Mouse (Mus musculus): ENCODE results near the gene Sergef.

Gene Sergef

DNA sequence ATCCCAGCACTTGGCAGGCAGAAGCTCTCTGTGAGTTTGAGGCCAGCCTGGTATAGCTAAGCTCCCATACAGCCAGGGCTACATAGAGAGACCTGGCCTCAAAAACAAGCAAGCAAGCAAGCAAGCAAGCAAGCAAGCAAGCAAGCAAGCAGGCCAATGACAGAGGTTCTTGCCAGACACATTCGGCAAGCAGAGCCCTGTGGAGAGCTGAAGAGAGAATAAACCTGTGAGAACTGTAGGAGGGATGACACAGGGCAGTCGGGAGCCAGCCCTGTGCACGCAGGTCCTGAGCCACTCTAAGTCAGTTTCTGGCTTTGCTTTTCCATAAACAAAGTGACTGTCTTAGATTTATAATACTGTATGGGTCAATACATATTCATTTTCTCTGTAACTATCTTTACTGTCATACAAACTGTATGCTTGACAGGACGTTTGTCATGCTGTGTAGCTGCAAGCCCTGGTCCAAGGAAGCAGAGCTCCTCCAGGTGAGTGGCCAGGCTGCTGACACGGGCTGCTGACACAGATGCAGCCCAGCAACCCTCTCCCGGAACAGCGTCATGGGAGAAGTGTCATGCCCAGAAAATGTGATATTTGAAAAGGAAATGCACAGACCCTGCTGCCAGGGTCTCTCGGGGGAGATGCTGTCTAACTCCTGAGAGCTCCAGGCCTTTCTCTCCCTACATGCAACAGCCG is 192.0 kb downstream of the Sergef start:
- no peak for DNase-seq (ENCODE audit: low spot score)

DNA sequence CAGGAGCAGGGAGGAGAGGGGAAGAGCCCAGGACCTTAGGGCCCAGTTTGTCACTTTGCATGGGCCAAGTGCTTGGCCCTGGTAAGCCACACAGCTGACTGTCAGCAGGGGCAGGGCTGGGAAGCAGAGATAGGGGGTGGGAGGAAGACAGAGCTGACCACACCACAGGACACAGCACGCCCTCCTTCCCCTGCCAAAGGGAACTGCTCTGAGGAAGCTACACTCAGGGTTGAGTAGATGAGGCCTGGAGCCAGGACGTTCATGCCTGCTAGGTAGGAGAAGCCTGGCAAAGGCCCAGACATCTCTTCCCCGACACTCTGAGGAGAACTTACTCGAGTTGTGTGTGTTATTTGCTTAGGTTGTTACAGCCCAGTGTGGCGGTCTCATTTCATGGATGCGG is 193.7 kb downstream of the Sergef start:
- no peak for DNase-seq (ENCODE audit: low spot score)

DNA sequence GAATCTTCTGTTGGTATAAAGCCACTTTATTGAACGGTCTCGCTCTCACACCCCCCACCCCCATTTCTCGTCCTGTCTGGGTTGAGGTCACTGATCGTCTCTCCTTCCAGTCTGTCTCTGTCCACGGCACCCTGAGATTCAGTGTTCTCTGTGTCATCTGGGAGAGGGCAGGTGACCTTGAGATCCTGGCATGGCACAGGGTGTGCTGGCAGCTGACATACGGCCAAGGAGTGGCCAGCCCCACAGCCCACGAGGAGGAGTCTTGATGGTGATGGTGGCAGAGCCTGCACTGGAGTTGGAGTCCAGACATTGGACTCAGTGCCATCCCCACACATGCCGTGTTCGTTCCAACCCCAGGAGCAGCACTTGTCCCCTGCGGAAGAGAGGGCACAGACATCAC is 196.4 kb downstream of the Sergef start:
- no peak for DNase-seq (ENCODE audit: low spot score)

DNA sequence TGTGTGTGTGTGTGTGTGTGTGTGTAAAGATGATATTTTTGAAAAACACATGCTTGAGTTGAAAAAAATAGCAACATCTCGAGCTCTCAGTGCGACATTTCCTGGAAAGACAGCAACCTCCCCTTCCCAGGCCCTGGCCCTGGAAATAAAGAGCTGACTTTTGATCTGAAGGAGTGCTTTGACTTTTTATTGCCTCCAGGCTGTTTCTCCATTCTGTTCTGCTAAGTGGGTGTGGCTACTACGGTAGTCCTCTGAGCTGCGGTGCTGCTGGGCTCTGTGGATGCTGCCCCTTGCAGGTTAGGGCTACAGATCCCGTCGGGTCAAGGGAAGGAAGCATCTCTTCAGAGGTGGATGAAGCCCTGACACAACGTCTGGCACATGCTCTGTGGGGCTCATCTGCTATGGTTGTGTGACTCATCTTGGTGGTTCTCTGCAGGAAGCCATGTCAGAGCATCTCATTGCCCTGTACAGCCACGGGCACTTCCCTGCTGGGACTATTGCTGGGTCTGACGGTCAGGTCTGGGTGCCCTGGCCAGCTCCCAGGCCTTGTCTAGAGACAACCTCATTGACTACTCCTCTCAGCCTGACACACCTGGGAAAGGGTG is 201.0 kb downstream of the Sergef start:
- DNase-seq (ENCODE audit: low spot score): no peak

DNA sequence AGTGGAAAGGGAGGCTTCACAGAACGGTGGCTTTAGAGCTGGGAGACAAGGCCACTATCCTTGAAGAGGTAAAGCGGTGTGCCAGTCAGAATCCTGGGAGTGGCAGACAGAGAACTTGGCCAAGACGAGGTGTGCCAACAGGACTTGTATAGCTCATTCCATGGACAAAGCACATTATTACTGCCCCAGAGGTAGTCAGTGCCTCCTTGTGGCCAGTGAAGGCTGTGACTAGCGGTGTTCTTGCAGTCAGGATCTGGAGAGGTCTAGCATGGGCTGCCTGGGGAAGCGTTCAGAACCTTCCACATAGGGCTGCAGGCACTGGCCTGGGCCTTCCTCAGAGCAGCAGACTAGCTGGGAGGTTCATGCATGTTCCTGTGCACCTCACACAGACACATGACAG is 203.8 kb downstream of the Sergef start:
- no peak for DNase-seq (ENCODE audit: low spot score)

DNA sequence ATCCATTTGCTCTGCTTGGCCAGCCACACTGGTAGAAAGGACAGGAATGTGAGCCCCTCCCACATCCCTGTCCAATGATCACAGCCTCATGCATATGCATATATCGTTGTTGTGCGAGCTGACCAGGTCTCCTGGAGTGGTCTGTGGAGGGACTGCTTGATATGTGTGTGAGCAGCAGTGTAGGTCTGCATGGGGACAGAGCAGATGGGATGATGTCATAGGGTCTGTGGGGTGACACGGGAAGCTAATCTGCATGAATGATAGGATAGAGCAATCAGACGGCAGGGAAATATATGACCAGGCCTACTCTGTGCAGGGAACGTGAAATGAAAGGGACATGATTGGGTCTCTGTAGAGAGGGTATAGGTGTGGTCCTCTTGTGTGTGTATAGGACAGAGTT is 205.7 kb downstream of the Sergef start:
- no peak for DNase-seq (ENCODE audit: low spot score)

DNA sequence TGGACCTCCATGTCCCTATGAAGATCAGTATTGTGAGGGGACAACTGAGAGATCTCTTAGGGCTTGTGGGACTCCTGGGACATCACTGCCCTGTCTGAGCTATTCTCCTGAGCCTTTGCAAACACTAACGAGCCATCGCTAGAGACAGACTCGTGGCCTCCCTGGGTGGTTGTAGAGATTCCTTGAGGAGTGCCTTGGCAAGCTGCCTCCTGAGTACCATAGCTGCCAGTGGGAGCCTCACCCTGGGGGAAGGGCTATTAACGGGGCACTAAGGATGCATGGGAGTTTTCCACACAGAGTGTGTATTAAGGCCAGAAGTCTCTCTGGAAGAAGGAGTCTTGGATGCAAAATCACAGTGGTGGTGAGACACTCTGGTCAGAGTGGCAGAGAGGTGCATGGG is 214.6 kb downstream of the Sergef start:
- no peak for DNase-seq (ENCODE audit: low spot score)

DNA sequence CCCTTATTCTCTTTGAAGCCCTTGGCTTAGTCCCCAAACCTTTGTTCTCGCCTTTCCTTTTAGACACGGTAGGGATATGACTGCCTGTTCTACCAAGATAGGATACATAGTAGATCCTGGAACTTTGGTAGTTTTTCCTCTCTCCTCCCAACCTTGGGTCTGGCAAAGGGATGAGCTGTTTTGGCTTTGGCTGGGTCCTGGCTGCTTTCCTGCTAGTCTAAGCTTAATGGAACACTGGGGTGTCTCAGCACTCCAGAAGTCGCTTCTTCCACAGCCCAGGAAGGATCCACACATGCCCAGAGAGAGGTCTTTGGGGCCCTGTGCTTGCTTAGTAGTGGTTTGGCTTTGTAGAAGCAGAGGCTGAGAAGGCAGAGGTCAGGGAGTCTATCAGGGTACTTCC is 215.7 kb downstream of the Sergef start:
- no peak for DNase-seq (ENCODE audit: low spot score)

DNA sequence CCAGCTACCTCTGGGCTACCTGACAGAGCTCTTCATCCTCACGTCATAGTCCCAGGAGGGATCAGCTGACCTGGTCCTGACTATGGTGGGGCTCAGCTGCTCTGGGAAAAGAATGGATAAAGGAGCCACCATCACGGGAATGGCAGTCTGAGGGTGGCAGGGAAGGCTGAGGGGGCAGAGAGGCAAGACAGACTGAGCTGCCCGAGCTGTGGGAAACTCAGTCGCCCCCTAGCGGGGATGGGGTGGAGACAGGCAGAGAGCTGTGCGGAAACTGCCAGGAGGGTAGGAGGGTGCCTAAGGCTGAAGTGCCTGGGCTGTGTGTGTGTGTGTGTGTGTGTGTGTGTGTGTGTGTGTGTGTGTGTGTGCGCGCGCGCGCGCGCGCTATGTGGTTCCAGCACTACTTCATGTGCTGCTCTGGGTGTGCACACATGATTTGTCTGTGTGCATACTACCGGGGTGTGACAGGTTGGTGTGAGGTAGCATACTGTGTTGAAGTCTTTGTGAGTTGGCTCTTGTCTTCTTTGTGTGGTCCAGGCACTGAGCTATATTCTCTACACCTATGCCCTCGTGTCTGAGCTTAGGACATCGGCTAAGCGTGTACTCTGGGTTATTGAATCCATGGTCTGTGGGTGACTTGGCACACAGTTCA is 216.7 kb downstream of the Sergef start:
- peak; percentile 66 for DNase-seq (ENCODE audit: low spot score)

DNA sequence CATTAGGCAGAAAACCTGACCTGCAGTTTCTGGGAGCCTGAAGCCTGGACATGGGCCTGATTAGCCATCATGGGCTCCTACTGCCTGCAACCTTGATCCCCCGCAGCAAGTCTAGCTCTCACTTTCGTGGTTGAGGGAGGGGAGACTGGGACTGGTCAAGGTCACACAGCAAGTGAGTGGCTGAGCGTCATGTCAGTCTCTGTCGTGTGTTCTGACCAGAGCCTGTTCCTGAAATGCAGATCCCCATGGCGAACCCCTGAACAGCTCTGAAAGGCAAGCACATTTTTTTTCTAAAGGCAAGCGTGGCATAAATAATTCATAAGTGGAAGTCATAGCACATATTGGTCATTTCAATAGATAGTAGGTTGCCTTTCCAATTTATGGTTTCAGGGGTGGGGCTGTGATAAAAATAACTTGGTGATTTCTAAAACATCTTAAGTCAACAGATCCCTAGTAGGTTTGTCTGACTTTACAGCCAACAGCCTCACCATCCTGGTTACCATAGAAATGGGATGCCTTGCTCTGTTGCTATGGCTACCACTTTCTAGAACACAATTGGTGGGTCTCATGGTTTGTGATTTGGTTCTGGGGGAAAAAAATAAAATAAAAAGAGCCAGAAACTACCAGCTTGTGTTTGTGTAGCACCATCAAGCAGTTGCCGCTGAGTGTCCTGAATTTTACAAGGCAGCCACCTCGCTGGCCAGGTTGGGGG is 217.4 kb downstream of the Sergef start:
- no peak for DNase-seq (ENCODE audit: low spot score)

DNA sequence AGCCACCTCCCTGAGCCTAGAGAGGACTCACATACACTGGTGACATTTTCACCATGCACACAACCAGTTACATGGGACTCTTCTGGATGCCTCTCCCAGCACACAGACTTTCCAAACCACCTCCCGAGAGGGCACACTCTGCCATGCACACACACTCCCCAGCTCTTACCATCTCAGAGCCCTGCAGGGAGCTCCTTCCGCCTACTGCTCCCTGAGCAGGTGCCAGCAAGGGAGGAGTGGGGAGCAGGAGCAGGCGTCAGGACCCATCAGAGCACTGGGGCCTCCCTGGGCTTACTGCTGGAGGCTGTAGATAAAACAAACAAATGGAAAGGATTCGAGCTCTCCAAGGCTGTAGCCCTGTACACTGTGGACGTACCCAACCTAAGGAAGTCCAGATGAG is 218.1 kb downstream of the Sergef start:
- peak; percentile 37 for DNase-seq (ENCODE audit: low spot score)

DNA sequence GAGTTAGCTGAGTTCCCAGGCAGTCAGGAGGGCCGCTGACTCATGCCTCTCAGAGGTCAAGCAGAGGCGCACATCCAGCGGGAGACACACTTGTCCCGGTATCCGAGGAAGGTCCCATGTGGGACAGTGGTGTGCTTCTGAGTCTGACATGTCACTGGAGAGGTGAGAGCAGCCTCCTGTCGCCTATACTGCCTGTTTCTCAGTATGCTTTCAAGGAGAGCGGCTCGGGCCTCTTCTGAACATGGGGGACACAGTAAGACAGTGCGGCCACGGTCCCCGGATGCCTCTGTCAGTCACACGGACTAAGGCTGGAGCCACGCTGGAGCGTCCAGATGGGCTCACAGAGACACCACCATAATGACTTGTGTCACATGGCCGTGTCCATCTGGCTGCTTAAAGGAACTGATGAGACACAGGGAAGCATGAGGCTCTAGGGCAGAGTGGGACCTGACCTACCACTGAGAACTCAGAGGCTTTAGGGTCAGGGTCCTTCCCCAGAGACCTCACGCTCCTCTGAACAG is 221.4 kb downstream of the Sergef start:
- no peak for DNase-seq (ENCODE audit: low spot score)

DNA sequence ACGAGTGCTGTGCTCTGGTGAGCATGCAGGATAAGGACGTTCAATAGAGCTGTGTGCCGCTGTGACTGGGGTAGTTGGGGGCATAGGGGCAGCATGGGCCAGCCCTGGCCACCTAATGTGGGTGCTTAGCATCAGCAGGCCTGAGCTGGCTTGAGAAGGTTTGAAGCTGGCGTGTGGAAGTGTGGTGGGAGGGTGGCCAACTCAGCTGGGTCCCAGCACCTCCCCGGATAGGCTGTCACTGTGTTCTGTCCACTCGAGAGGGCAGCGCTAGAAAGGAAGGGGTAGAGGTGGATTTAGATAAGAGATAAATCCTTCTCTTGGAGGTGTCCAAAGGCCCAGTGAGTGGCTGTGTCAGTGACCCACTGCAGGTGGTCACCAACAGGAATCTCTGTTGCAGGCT is 222.1 kb downstream of the Sergef start:
- no peak for DNase-seq (ENCODE audit: low spot score)

DNA sequence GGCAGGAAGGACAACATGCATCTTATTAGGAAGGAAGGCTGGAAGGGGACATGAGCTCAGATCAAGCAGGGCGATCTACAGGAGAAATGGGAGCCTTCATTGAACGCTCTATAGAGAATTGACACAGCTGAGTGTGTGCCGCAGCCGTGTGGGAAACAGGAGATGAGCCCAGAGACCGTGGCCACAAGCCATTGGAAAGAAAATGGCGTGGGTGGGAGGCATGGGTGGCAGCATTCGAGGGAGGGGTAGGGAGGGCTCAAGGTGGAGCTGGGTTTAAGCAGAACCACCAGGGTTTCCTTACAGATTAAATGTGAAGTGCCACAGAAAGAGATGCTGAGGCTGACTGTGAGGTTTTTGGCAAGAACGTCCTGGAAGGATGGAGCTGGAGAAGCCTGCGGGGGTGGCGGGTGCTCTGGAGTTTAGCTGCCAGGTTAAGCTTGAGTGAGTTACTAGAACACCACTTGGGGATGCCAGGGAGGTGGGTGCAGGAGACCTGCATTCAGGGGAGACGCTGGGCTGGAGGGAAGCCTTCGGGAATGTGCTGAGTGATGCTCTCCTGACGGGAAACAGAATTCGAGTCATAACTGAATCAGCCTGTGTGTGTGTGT is 223.7 kb downstream of the Sergef start:
- peak; percentile 48 for DNase-seq (ENCODE audit: low spot score)

DNA sequence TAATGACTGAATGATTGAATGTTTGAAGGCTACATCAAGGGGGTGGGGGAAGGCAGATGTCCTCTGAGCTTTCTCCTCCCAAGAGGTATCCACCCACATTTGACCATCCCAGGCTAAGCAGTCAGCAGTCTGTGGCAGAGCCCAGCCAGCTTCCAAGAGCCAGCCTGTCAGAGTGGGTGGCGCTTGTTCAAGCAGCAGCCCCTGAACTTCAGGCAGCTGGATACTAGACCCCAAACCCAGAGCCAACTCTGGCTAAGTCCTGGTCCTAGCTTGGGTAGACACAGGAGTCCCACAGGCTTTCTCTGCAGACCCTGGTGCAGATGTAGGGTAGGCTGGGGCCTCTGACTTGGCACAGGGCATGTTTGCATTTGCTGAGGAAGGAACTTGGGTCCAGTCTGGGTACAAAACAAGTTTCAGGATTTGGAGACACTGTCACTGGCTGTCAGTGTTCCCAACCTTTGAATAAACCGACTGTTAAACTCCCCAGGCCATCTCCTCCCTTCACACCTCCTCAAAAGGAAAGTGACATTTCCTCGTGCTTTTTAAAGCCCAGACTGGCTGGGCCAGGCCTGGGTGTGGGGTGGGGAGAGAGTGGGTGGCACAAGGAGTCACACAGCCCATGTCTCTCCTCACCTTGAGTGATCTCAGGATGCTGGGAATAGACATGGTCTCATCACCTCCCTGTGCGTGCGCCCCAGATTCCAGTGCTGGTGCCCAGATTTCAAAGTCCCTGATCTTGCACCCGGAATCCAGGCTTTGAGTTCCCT is 225.5 kb downstream of the Sergef start:
- DNase-seq (ENCODE audit: low spot score): no peak

DNA sequence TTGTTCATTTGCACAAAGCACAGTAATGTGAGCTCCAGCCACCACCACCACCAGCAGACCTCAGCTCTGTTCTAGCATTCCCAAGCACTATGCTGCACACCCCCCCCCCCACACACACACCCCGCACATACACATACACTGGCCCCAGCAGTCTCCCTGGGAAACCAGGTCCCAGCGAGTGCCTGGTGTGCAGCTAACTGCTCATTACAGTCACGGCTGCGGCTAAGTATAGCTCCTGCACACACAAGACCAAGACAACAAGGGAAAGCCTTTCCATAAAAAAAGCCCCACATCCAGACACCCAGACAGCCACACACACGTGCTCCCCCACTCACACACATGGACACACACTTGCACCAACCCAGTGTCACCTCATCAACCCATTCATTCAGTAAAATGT is 226.8 kb downstream of the Sergef start:
- DNase-seq (ENCODE audit: low spot score): no peak

DNA sequence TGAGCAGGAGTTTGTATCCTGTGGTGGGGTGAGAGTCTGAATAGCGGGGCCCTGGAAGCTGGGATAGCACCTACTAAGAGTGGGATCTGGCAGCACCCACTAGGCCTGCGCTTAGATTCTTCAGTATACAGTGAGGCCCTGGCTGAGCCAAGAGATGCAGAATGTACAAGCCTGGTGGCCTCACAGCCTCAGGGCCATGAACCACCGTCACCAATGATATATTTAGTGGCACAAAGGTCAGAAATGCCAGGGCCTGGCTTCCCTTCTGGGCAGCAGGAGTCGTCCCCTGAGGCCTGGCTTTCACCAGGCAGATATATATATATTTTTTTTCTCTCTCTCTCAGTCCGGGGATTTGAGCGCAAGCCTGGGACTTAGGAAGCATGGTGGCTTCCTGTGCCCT is 228.9 kb downstream of the Sergef start:
- no peak for DNase-seq (ENCODE audit: low spot score)

DNA sequence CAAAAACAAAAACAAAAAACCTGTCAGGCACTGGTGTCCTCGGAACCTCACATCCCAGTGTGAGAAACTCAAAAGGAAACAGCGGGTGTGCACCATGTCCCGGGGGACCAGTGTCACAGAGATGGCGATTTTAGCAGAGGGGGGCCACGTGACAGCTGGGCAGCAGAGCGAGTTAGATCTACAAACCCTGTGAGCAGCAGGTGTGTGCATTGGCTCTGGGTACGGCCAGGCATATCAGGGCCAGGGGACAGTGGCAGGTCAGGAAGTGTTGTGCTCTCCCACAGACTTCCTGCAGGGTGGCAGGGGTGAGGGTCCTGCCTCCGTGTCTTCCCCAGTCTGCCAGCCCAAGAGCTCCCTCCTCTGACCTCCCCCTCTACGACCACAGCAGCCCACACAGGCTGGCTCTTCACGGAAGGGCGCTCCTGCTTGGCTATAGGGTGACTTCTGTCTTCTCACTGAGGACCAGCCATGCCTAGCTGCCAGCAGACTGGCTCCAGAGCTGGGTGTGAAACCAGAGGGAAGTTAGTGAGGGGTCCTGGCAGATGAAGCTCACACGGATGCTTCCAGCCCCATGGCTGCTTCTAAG is 230.3 kb downstream of the Sergef start:
- DNase-seq (ENCODE audit: low spot score): no peak

DNA sequence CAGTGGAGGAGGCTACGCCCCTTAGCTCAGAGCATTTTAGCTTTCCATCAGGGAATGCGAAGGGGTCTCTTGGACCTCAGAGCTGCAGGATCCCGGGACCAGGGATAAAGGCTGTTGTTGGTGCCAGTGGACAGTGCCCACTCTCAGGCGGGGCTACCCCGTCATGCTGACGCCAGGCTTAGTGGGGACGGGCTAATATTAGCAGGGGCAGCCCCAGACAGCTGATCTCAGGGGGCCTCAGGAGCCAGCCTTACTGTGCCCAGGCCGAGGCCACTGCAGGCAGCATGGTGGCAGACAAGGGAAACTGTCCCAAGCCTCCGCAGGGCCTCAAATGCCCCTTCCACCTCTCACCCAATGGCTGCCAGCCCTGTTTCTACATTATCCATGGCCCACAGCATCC is 231.0 kb downstream of the Sergef start:
- no peak for DNase-seq (ENCODE audit: low spot score)

DNA sequence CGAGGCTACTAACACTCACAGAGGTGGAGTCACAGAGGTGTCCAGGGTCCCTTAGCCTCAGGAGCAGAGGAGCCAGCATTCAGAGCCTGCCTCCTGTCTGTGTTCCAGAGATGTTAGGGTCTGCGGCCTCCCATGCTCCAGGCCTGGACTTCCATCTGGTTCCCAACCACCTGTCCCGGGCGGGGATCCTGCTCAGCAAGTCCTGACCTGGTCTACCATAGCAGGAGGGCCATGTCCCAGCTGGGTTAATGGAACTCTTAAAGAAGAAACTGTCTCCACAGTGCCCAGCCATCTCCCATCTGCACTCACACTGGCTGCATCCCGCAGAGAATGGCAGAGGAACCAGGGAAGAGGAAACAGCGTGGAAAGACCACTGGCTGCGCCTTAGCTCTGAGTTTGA is 234.9 kb downstream of the Sergef start:
- DNase-seq (ENCODE audit: low spot score): no peak

Measured in left cerebral cortex, adult 11 months (tissue).